Mouse (Mus musculus) hindbrain, embryonic 15.5 days (tissue): ENCODE measurements at regions not wholly inside any gene's neighbourhood (a gene's known extent, or its start where the extent isn't known, plus 50 kb on each side); places are given as distances from the start of the nearest gene placed in this dataset.
A peak's percentile ranks its signal among the peaks of the same experiment; 100 is the strongest.

Experiments
- ATAC-seq: fragments of 200-750 bp; cut with Nextera tagmentation; 2 replicates; pipeline ENCODE4 v1.8.0; 2017; ENCODE audit warnings: low read depth, moderate number of reproducible peaks, moderate TSS enrichment; ENCODE audit not compliant: low FRiP score
- H3K27ac ChIP-seq: fragments of 300-500 bp; sonication (generic); replicated peaks from 2 replicates; pipeline ENCODE4 v1.5.1; 2015; ENCODE audit warnings: mild to moderate bottlenecking, inconsistent platforms
- H3K27me3 ChIP-seq: fragments of 300-500 bp; sonication (generic); 2 replicates; pipeline ENCODE4 v1.6.1; 2015; ENCODE audit warnings: control low read depth, inconsistent platforms
- H3K36me3 ChIP-seq: fragments of 300-500 bp; sonication (generic); 2 replicates; pipeline ENCODE4 v1.6.1; 2015; ENCODE audit warnings: control low read depth, inconsistent platforms
- H3K4me1 ChIP-seq: fragments of 300-500 bp; sonication (generic); replicated peaks from 2 replicates; pipeline ENCODE4 v1.6.1; 2015; ENCODE audit warnings: control low read depth, inconsistent platforms
- H3K4me2 ChIP-seq: fragments of 300-500 bp; sonication (generic); 2 replicates; pipeline ENCODE4 v1.6.1; 2015; ENCODE audit warnings: moderate library complexity, mild to moderate bottlenecking, inconsistent platforms
- H3K4me3 ChIP-seq: fragments of 300-500 bp; sonication (generic); 2 replicates; pipeline ENCODE4 v1.5.1; 2015; ENCODE audit warnings: mild to moderate bottlenecking, inconsistent platforms
- H3K9ac ChIP-seq: fragments of 300-500 bp; sonication (generic); 2 replicates; pipeline ENCODE4 v1.6.1; 2015; ENCODE audit warnings: inconsistent platforms
- H3K9me3 ChIP-seq: fragments of 300-500 bp; sonication (generic); 2 replicates; pipeline ENCODE4 v1.6.1; 2016; ENCODE audit warnings: control low read depth, inconsistent platforms
- WGBS: fragments of 180-500 bp; shearing (Covaris S2); methylation state at CpG from one replicate; pipeline ENCODE4 v1.1.7; 2015; 5-methylcytosine and 5-hydroxymethylcytosine counted together

GRCm38 (mm10) chr1:42755958-42756357 is 60.4 kb downstream of the Pou3f3 start:
- no peak for ATAC-seq
- 63% methylated on average over 5 of the region's 5 CpGs for WGBS
- no peaks in the 10 kb centered on the region for H3K4me1 ChIP-seq
- no peaks in the 10 kb centered on the region for H3K27me3 ChIP-seq
- H3K27ac ChIP-seq, result no peak overlapping the region
- no peaks in the 10 kb centered on the region for H3K9me3 ChIP-seq
- H3K9ac ChIP-seq, result no peak overlapping the region
- H3K4me2 ChIP-seq, result no peak overlapping the region
- no peak overlapping the region for H3K4me3 ChIP-seq
- no peaks in the 10 kb centered on the region for H3K36me3 ChIP-seq

- Histone ChIP-seq H3K36me3 (no peaks in the 10 kb centered on the region), H3K27ac (no peak overlapping the region), H3K9ac (no peak overlapping the region), H3K4me3 (no peak overlapping the region), H3K4me2 (no peak overlapping the region), H3K9me3 (no peaks in the 10 kb centered on the region), H3K27me3 (no peaks in the 10 kb centered on the region), H3K4me1 (no peaks in the 10 kb centered on the region)
- ATAC-seq, result no peak
Observed at GRCm38 (mm10) chr1:42756497-42756896, 60.9 kb downstream of the Pou3f3 start.

- no peak overlapping the region for H3K27ac ChIP-seq
- H3K9ac ChIP-seq, result no peak overlapping the region
- no peak overlapping the region for H3K4me3 ChIP-seq
- no peaks in the 10 kb centered on the region for H3K4me1 ChIP-seq
- no peaks in the 10 kb centered on the region for H3K9me3 ChIP-seq
- no peak overlapping the region for H3K4me2 ChIP-seq
- H3K36me3 ChIP-seq, result no peaks in the 10 kb centered on the region
- no peaks in the 10 kb centered on the region for H3K27me3 ChIP-seq
- 79% methylated on average over 2 of the region's 2 CpGs for WGBS
- no peak for ATAC-seq
Observed at GRCm38 (mm10) chr1:42763447-42763846, 67.9 kb downstream of the Pou3f3 start.

GRCm38 (mm10) chr1:42764048-42764447 is 68.5 kb downstream of the Pou3f3 start:
- H3K4me3 ChIP-seq, result no peak overlapping the region
- H3K4me1 ChIP-seq, result no peaks in the 10 kb centered on the region
- ATAC-seq, result no peak
- H3K36me3 ChIP-seq, result no peaks in the 10 kb centered on the region
- H3K9me3 ChIP-seq, result no peaks in the 10 kb centered on the region
- no peaks in the 10 kb centered on the region for H3K27me3 ChIP-seq
- H3K27ac ChIP-seq, result no peak overlapping the region
- no peak overlapping the region for H3K4me2 ChIP-seq
- no peak overlapping the region for H3K9ac ChIP-seq
- whole genome bisulfite sequencing, result 44% methylated on average over 2 of the region's 2 CpGs

GRCm38 (mm10) chr1:42770085-42770484 is 74.5 kb downstream of the Pou3f3 start:
- no peak for ATAC-seq
- Histone ChIP-seq H3K27ac (no peak overlapping the region), H3K4me2 (no peak overlapping the region), H3K36me3 (no peaks in the 10 kb centered on the region), H3K9ac (no peak overlapping the region), H3K27me3 (no peaks in the 10 kb centered on the region), H3K9me3 (no peaks in the 10 kb centered on the region), H3K4me1 (no peaks in the 10 kb centered on the region), H3K4me3 (no peak overlapping the region)
- 76% methylated on average over 9 of the region's 9 CpGs for WGBS

- Histone ChIP-seq H3K9ac (no peak overlapping the region), H3K4me1 (no peaks in the 10 kb centered on the region), H3K27me3 (no peaks in the 10 kb centered on the region), H3K4me2 (no peak overlapping the region), H3K27ac (no peak overlapping the region), H3K4me3 (no peak overlapping the region), H3K36me3 (no peaks in the 10 kb centered on the region), H3K9me3 (no peaks in the 10 kb centered on the region)
- no peak for ATAC-seq
- 80% methylated on average over 6 of the region's 6 CpGs for WGBS
Observed at GRCm38 (mm10) chr1:42772000-42772399, 76.4 kb downstream of the Pou3f3 start.

GRCm38 (mm10) chr1:42773851-42774464 is 77.1 kb upstream of the Mrps9 start:
- no peaks in the 10 kb centered on the region for H3K9me3 ChIP-seq
- no peak for ATAC-seq

GRCm38 (mm10) chr1:42774971-42775892 is 75.8 kb upstream of the Mrps9 start:
- Histone ChIP-seq H3K27ac (no peak overlapping the region), H3K4me2 (no peak overlapping the region), H3K9me3 (no peaks in the 10 kb centered on the region), H3K9ac (no peak overlapping the region), H3K27me3 (peaks cover 3% of the 10 kb centered on the region; the same call in 1 of the 2 replicates), H3K4me1 (peaks cover 3% of the 10 kb centered on the region), H3K36me3 (no peaks in the 10 kb centered on the region), H3K4me3 (no peak overlapping the region)
- no peak for ATAC-seq
- 80% methylated on average over 7 of the region's 7 CpGs for WGBS

More at GRCm38 (mm10) chr1:42773851-42774464, 77.1 kb upstream of the Mrps9 start:
- WGBS, result 78% methylated on average over 20 of the region's 20 CpGs
- Histone ChIP-seq H3K4me1 (no peaks in the 10 kb centered on the region), H3K4me3 (no peak overlapping the region), H3K36me3 (no peaks in the 10 kb centered on the region), H3K27me3 (peaks cover under 1% of the 10 kb centered on the region; the same call in 1 of the 2 replicates), H3K27ac (no peak overlapping the region), H3K9ac (no peak overlapping the region), H3K4me2 (no peak overlapping the region)

GRCm38 (mm10) chr1:42775893-42776287 is 75.1 kb upstream of the Mrps9 start:
- H3K4me2 ChIP-seq, result no peak overlapping the region
- no peaks in the 10 kb centered on the region for H3K36me3 ChIP-seq
- no peaks in the 10 kb centered on the region for H3K9me3 ChIP-seq
- WGBS, result 92% methylated on average over 2 of the region's 2 CpGs
- ATAC-seq, result no peak
- H3K9ac ChIP-seq, result no peak overlapping the region
- no peak overlapping the region for H3K27ac ChIP-seq
- peaks cover 10% of the 10 kb centered on the region for H3K4me1 ChIP-seq
- H3K27me3 ChIP-seq, result peaks cover 3% of the 10 kb centered on the region; the same call in 1 of the 2 replicates
- no peak overlapping the region for H3K4me3 ChIP-seq

GRCm38 (mm10) chr1:42777416-42777815 is 73.6 kb upstream of the Mrps9 start:
- no peaks in the 10 kb centered on the region for H3K9me3 ChIP-seq
- H3K4me2 ChIP-seq, result no peak overlapping the region
- peaks cover 16% of the 10 kb centered on the region for H3K4me1 ChIP-seq
- 82% methylated on average over 1 of the region's 1 CpGs for WGBS
- no peak overlapping the region for H3K4me3 ChIP-seq
- H3K27me3 ChIP-seq, result peaks cover 3% of the 10 kb centered on the region; the same call in 1 of the 2 replicates
- ATAC-seq, result no peak
- H3K36me3 ChIP-seq, result no peaks in the 10 kb centered on the region
- no peak overlapping the region for H3K27ac ChIP-seq
- no peak overlapping the region for H3K9ac ChIP-seq

- peaks cover 19% of the 10 kb centered on the region for H3K4me1 ChIP-seq
- 42% methylated on average over 5 of the region's 5 CpGs for WGBS
- no peaks in the 10 kb centered on the region for H3K9me3 ChIP-seq
- no peak overlapping the region for H3K4me3 ChIP-seq
- ATAC-seq, result no peak
- no peaks in the 10 kb centered on the region for H3K36me3 ChIP-seq
- H3K4me2 ChIP-seq, result no peak overlapping the region
- H3K27me3 ChIP-seq, result peaks cover 3% of the 10 kb centered on the region; the same call in 1 of the 2 replicates
- H3K27ac ChIP-seq, result no peak overlapping the region
- no peak overlapping the region for H3K9ac ChIP-seq
Observed at GRCm38 (mm10) chr1:42779761-42780160, 71.3 kb upstream of the Mrps9 start.

GRCm38 (mm10) chr1:42780266-42780665 is 70.8 kb upstream of the Mrps9 start:
- H3K4me2 ChIP-seq, result peak overlapping the region; percentile 41

More at GRCm38 (mm10) chr1:42780266-42780665, 70.8 kb upstream of the Mrps9 start:
- Histone ChIP-seq H3K27ac (0 out of 2 replicates have a peak overlapping the region, but pooled peaks have one; percentile 14), H3K4me1 (peaks cover 19% of the 10 kb centered on the region), H3K27me3 (peaks cover 3% of the 10 kb centered on the region; the same call in 1 of the 2 replicates), H3K9me3 (no peaks in the 10 kb centered on the region), H3K36me3 (no peaks in the 10 kb centered on the region), H3K9ac (no peak overlapping the region), H3K4me3 (no peak overlapping the region)
- no peak for ATAC-seq
- WGBS, result 51% methylated on average over 15 of the region's 15 CpGs
